Comparison of ENCODE assay signal across 18 mouse cellular contexts in the genomic region with DNA sequence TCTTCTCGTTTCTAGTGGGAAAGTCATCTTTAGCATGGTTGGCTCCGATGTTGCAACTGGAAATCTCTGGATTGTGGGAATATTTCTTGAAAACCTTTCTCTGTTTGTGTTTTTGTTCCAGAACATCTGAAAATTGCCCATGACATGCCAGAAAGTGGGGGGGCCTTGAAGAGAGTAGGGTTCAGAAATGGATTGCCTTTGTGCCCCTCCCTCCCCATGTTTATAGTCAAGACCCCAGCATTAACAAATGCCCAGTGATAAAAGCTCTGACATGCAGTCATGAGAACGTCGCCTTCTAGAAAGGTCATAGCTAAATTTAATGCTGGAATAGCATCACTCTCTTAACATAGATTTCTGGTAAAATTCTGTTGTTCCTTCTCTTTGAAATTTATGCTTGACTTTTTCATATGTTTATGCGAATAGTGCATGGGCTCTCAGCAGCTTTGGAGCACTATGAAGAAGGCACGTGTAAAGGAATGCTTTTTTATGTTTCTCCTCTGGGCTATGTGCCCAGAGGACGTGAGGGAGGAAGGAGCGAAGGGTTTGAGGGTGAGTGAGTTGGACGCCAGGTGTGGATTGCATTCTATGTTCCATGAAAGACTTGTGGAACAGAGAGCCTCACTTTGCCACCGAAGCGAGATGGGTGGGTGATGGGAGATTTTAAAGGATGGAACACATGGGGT. TPM values are rescaled to one million over a fixed set of nuclear protein-coding genes. Genes with fewer than 3 reads are reported as not detected.
"Had no signal": no experiment of that assay in that cellular context is flagged by ENCODE, and none has a peak within 500 bp of the region (broad histone marks: within the 10 kb centered on the region; RNA-seq: fewer than 3 reads in every experiment).

No protein-coding gene starts in this region.

- H3K9ac ChIP-seq: liver, embryonic 13.5 days; midbrain, embryonic 12.5 days; midbrain, embryonic 15.5 days; neural tube, embryonic 12.5 days; neural tube, embryonic 15.5 days had no signal

- H3K27ac ChIP-seq: kidney, postnatal 0 days; layer of hippocampus, adult 2 months; liver, embryonic 13.5 days; macrophage; midbrain, embryonic 12.5 days; midbrain, embryonic 15.5 days; neural tube, embryonic 12.5 days; neural tube, embryonic 15.5 days; stomach, postnatal 0 days had no signal

- H3K4me1 ChIP-seq: liver, embryonic 13.5 days; midbrain, embryonic 12.5 days; midbrain, embryonic 15.5 days; neural tube, embryonic 12.5 days; neural tube, embryonic 15.5 days had no signal

- DNase-seq: layer of hippocampus, adult 9-11 months; liver, embryonic 13.5 days; lung, adult 2 months; right cerebral cortex, adult 18-20 months; right cerebral cortex, postnatal 14 days; right cerebral cortex, postnatal 4 days; thymus, adult 2 months; thymus, postnatal 14 days; thymus, postnatal 4 days had no signal

- H3K4me2 ChIP-seq: liver, embryonic 13.5 days; midbrain, embryonic 12.5 days; midbrain, embryonic 15.5 days; neural tube, embryonic 12.5 days; neural tube, embryonic 15.5 days had no signal

- H3K27me3 ChIP-seq: liver, embryonic 13.5 days; midbrain, embryonic 12.5 days; midbrain, embryonic 15.5 days; neural tube, embryonic 12.5 days; neural tube, embryonic 15.5 days had no signal

- H3K9me3 ChIP-seq: liver, embryonic 13.5 days; midbrain, embryonic 12.5 days; midbrain, embryonic 15.5 days; neural tube, embryonic 12.5 days; neural tube, embryonic 15.5 days had no signal

- H3K4me3 ChIP-seq: layer of hippocampus, adult 2 months; liver, embryonic 13.5 days; midbrain, embryonic 12.5 days; midbrain, embryonic 15.5 days; neural tube, embryonic 12.5 days; neural tube, embryonic 15.5 days had no signal

- ATAC-seq: midbrain, embryonic 15.5 days had no signal

- H3K36me3 ChIP-seq: liver, embryonic 13.5 days; midbrain, embryonic 12.5 days; midbrain, embryonic 15.5 days; neural tube, embryonic 12.5 days; neural tube, embryonic 15.5 days had no signal

RNA-seq across cellular contexts. Expression of a gene that starts 19.0 kb away (rescaled TPM):
- total RNA-seq: megakaryocyte, adult 5-6 weeks had no signal
